Mouse (Mus musculus): ENCODE measurements at regions not wholly inside any gene's neighbourhood (a gene's known extent, or its start where the extent isn't known, plus 50 kb on each side); places are given as distances from the start of the nearest gene placed in this dataset.
A peak's percentile ranks its signal among the peaks of the same experiment; 100 is the strongest.

- DNase-seq (ENCODE audit: low spot score) = no peak
Observed at GRCm38 (mm10) chr12:25187216-25187615, 90.3 kb upstream of the Id2 start.

GRCm38 (mm10) chr12:25182680-25183079 lies 85.7 kb upstream of the Id2 start:
- no peak for DNase-seq (ENCODE audit: low spot score)

GRCm38 (mm10) chr12:25181317-25181716 lies 84.4 kb upstream of the Id2 start:
- DNase-seq (ENCODE audit: low spot score) = no peak

- DNase-seq (ENCODE audit: low spot score) = no peak
Observed at GRCm38 (mm10) chr12:25180861-25181260, 83.9 kb upstream of the Id2 start.

GRCm38 (mm10) chr12:25180289-25180688 lies 83.3 kb upstream of the Id2 start:
- no peak for DNase-seq (ENCODE audit: low spot score)

GRCm38 (mm10) chr12:25178491-25179115 lies 81.7 kb upstream of the Id2 start:
- DNase-seq (ENCODE audit: low spot score) = no peak

GRCm38 (mm10) chr12:25177827-25178226 lies 80.9 kb upstream of the Id2 start:
- no peak for DNase-seq (ENCODE audit: low spot score)

GRCm38 (mm10) chr12:25176565-25176964 lies 79.6 kb upstream of the Id2 start:
- no peak for DNase-seq (ENCODE audit: low spot score)

GRCm38 (mm10) chr12:25173064-25173463 lies 76.1 kb upstream of the Id2 start:
- no peak for DNase-seq (ENCODE audit: low spot score)

- DNase-seq (ENCODE audit: low spot score) = no peak
Observed at GRCm38 (mm10) chr12:25172450-25172849, 75.5 kb upstream of the Id2 start.

- DNase-seq (ENCODE audit: low spot score) = no peak
Observed at GRCm38 (mm10) chr12:25169611-25170010, 72.7 kb upstream of the Id2 start.

- DNase-seq (ENCODE audit: low spot score) = no peak
Observed at GRCm38 (mm10) chr12:25168213-25168545, 71.2 kb upstream of the Id2 start.

GRCm38 (mm10) chr12:25167504-25168212 lies 70.7 kb upstream of the Id2 start:
- no peak for DNase-seq (ENCODE audit: low spot score)

- DNase-seq (ENCODE audit: low spot score) = no peak
Observed at GRCm38 (mm10) chr12:25166525-25166924, 69.6 kb upstream of the Id2 start.

GRCm38 (mm10) chr12:25165650-25166049 lies 68.7 kb upstream of the Id2 start:
- DNase-seq (ENCODE audit: low spot score) = no peak

GRCm38 (mm10) chr12:25164724-25165123 lies 67.8 kb upstream of the Id2 start:
- DNase-seq (ENCODE audit: low spot score) = no peak

GRCm38 (mm10) chr12:25163541-25163940 lies 66.6 kb upstream of the Id2 start:
- peak; percentile 78 for DNase-seq (ENCODE audit: low spot score)

GRCm38 (mm10) chr12:25162843-25163242 lies 65.9 kb upstream of the Id2 start:
- no peak for DNase-seq (ENCODE audit: low spot score)

GRCm38 (mm10) chr12:25161939-25162338 lies 65.0 kb upstream of the Id2 start:
- no peak for DNase-seq (ENCODE audit: low spot score)

- DNase-seq (ENCODE audit: low spot score) = no peak
Observed at GRCm38 (mm10) chr12:25160990-25161843, 64.3 kb upstream of the Id2 start.

- DNase-seq (ENCODE audit: low spot score) = no peak
Observed at GRCm38 (mm10) chr12:25159091-25159490, 62.2 kb upstream of the Id2 start.

GRCm38 (mm10) chr12:25157238-25157637 lies 60.3 kb upstream of the Id2 start:
- no peak for DNase-seq (ENCODE audit: low spot score)

GRCm38 (mm10) chr12:25155396-25155795 lies 58.5 kb upstream of the Id2 start:
- DNase-seq (ENCODE audit: low spot score) = no peak

Data from testis, postnatal 10 days (tissue).